Mouse (Mus musculus) embryonic facial prominence, embryonic 12.5 days (tissue): Measurements from ENCODE around the gene Stam. TPM values are rescaled to one million over a fixed set of nuclear protein-coding genes. Genes with fewer than 3 reads are reported as not detected.

Experiments
- ATAC-seq: fragments of 200-750 bp; cut with Nextera tagmentation; 2 replicates; pipeline ENCODE4 v1.8.0; 2017; ENCODE audit not compliant: insufficient number of reproducible peaks, insufficient read depth, low FRiP score, low TSS enrichment
- H3K27ac ChIP-seq: fragments of 300-500 bp; sonication (generic); 2 replicates; pipeline ENCODE4 v1.5.1; 2016; ENCODE audit warnings: mild to moderate bottlenecking
- H3K27me3 ChIP-seq: fragments of 300-500 bp; sonication (generic); 2 replicates; pipeline ENCODE4 v1.6.1; 2016; ENCODE audit warnings: mild to moderate bottlenecking, moderate library complexity
- H3K36me3 ChIP-seq: fragments of 300-500 bp; sonication (generic); 2 replicates; pipeline ENCODE4 v1.6.1; 2016; ENCODE audit warnings: mild to moderate bottlenecking
- H3K4me1 ChIP-seq: fragments of 300-500 bp; sonication (generic); 2 replicates; pipeline ENCODE4 v1.6.1; 2016
- H3K4me2 ChIP-seq: fragments of 300-500 bp; sonication (generic); replicated peaks from 2 replicates; pipeline ENCODE4 v1.6.1; 2016; ENCODE audit warnings: mild to moderate bottlenecking, moderate library complexity
- H3K4me3 ChIP-seq: fragments of 300-500 bp; sonication (generic); 2 replicates; pipeline ENCODE4 v1.5.1; 2016; ENCODE audit warnings: mild to moderate bottlenecking
- H3K9ac ChIP-seq: fragments of 300-500 bp; sonication (generic); 2 replicates; pipeline ENCODE4 v1.6.1; 2016; ENCODE audit warnings: mild to moderate bottlenecking, moderate library complexity
- H3K9me3 ChIP-seq: fragments of 300-500 bp; sonication (generic); 2 replicates; pipeline ENCODE4 v1.6.1; 2016; ENCODE audit warnings: mild to moderate bottlenecking, moderate library complexity
- WGBS: fragments of 180-500 bp; shearing (Covaris S2); methylation state at CpG from one replicate; pipeline ENCODE4 v1.1.7; 2016; 5-methylcytosine and 5-hydroxymethylcytosine counted together
- polyA plus RNA-seq: library from polyadenylated mRNA; unstranded; fragments of >200 nt; fragmentation: Nextera tagmentation; extraction: Ambion mirVana; gene quantifications from 2 replicates; pipeline ENCODE4 v1.2.1, GENCODE M21; 2016

Stam gene
- 77.4 and 78.7 TPM in 2 replicates for polyA plus RNA-seq

GRCm38 (mm10) chr2:14073362-14074220 is at the start of gene Stam:
Gene Stam (plus strand): TSS chr2:14074098.
- H3K9me3 ChIP-seq: no peaks in the 10 kb centered on the region
- ATAC-seq: peak; percentile 98
- no peaks in the 10 kb centered on the region for H3K36me3 ChIP-seq
- H3K4me2 ChIP-seq: peak within 1 kb of the TSS; percentile 54
- under 1% methylated on average over 50 of the region's 50 CpGs for WGBS
- H3K9ac ChIP-seq: peak within 1 kb of the TSS; percentile 89
- H3K27me3 ChIP-seq: no peaks in the 10 kb centered on the region
- H3K4me1 ChIP-seq: peaks cover 13% of the 10 kb centered on the region
- peak within 1 kb of the TSS; percentile 92 for H3K27ac ChIP-seq
- peak within 1 kb of the TSS; percentile 83 for H3K4me3 ChIP-seq

GRCm38 (mm10) chr2:14041249-14041648 is 32.6 kb upstream of the Stam start:
- no peaks in the 10 kb centered on the region for H3K36me3 ChIP-seq
- H3K4me1 ChIP-seq: no peaks in the 10 kb centered on the region
- no peak overlapping the region for H3K4me2 ChIP-seq
- no peak for ATAC-seq
- no peak overlapping the region for H3K27ac ChIP-seq
- 98% methylated on average over 2 of the region's 2 CpGs for WGBS
- H3K9ac ChIP-seq: no peak overlapping the region
- H3K4me3 ChIP-seq: no peak overlapping the region
- H3K27me3 ChIP-seq: no peaks in the 10 kb centered on the region
- no peaks in the 10 kb centered on the region for H3K9me3 ChIP-seq

- no peak overlapping the region for H3K4me3 ChIP-seq
- ATAC-seq: no peak
- H3K9ac ChIP-seq: no peak overlapping the region
- 74% methylated on average over 3 of the region's 3 CpGs for WGBS
- H3K27me3 ChIP-seq: no peaks in the 10 kb centered on the region
- no peak overlapping the region for H3K27ac ChIP-seq
- no peak overlapping the region for H3K4me2 ChIP-seq
- H3K36me3 ChIP-seq: no peaks in the 10 kb centered on the region
- no peaks in the 10 kb centered on the region for H3K9me3 ChIP-seq
- H3K4me1 ChIP-seq: no peaks in the 10 kb centered on the region
Measured at GRCm38 (mm10) chr2:14043011-14043410, 30.9 kb upstream of the Stam start.

- WGBS: 39% methylated on average over 9 of the region's 9 CpGs
- no peak for ATAC-seq
- Histone ChIP-seq H3K36me3 (no peaks in the 10 kb centered on the region), H3K27me3 (no peaks in the 10 kb centered on the region), H3K4me2 (no peak overlapping the region), H3K4me3 (no peak overlapping the region), H3K4me1 (no peaks in the 10 kb centered on the region), H3K9me3 (no peaks in the 10 kb centered on the region), H3K9ac (no peak overlapping the region), H3K27ac (no peak overlapping the region)
Measured at GRCm38 (mm10) chr2:14043577-14044170, 30.2 kb upstream of the Stam start.

GRCm38 (mm10) chr2:14048381-14048780 is 25.5 kb upstream of the Stam start:
- Histone ChIP-seq H3K4me2 (no peak overlapping the region), H3K9ac (no peak overlapping the region)
- no peak for ATAC-seq

GRCm38 (mm10) chr2:14048808-14049207 is 25.1 kb upstream of the Stam start:
- no peak for ATAC-seq
- 64% methylated on average over 5 of the region's 5 CpGs for WGBS

More at GRCm38 (mm10) chr2:14048381-14048780, 25.5 kb upstream of the Stam start:
- H3K4me3 ChIP-seq: no peak overlapping the region
- no peaks in the 10 kb centered on the region for H3K4me1 ChIP-seq
- H3K9me3 ChIP-seq: no peaks in the 10 kb centered on the region
- H3K36me3 ChIP-seq: no peaks in the 10 kb centered on the region
- no peaks in the 10 kb centered on the region for H3K27me3 ChIP-seq
- no peak overlapping the region for H3K27ac ChIP-seq

GRCm38 (mm10) chr2:14053618-14054017 is 20.3 kb upstream of the Stam start:
- Histone ChIP-seq H3K27me3 (no peaks in the 10 kb centered on the region), H3K4me3 (no peak overlapping the region), H3K4me1 (peaks cover 4% of the 10 kb centered on the region; the same call in 1 of the 2 replicates), H3K9ac (no peak overlapping the region), H3K27ac (no peak overlapping the region), H3K36me3 (no peaks in the 10 kb centered on the region), H3K9me3 (no peaks in the 10 kb centered on the region), H3K4me2 (no peak overlapping the region)
- ATAC-seq: no peak
- WGBS: 64% methylated on average over 3 of the region's 3 CpGs

More at GRCm38 (mm10) chr2:14048808-14049207, 25.1 kb upstream of the Stam start:
- no peak overlapping the region for H3K4me2 ChIP-seq
- H3K9ac ChIP-seq: no peak overlapping the region
- H3K27me3 ChIP-seq: no peaks in the 10 kb centered on the region
- H3K9me3 ChIP-seq: no peaks in the 10 kb centered on the region
- no peaks in the 10 kb centered on the region for H3K36me3 ChIP-seq
- no peak overlapping the region for H3K27ac ChIP-seq
- no peaks in the 10 kb centered on the region for H3K4me1 ChIP-seq
- H3K4me3 ChIP-seq: no peak overlapping the region

- 44% methylated on average over 3 of the region's 3 CpGs for WGBS
- no peak overlapping the region for H3K4me2 ChIP-seq
Measured at GRCm38 (mm10) chr2:14054163-14054562, 19.7 kb upstream of the Stam start.

GRCm38 (mm10) chr2:14054716-14055115 is 19.2 kb upstream of the Stam start:
- no peaks in the 10 kb centered on the region for H3K27me3 ChIP-seq
- H3K4me1 ChIP-seq: peaks cover 4% of the 10 kb centered on the region; the same call in 1 of the 2 replicates
- no peaks in the 10 kb centered on the region for H3K9me3 ChIP-seq
- H3K27ac ChIP-seq: peak overlapping the region; percentile 81
- H3K36me3 ChIP-seq: no peaks in the 10 kb centered on the region
- H3K9ac ChIP-seq: peak overlapping the region; percentile 68
- 2% methylated on average over 6 of the region's 6 CpGs for WGBS
- peak overlapping the region; percentile 80 for H3K4me2 ChIP-seq
- ATAC-seq: peak; percentile 38
- peak overlapping the region; percentile 72 for H3K4me3 ChIP-seq

More at GRCm38 (mm10) chr2:14054163-14054562, 19.7 kb upstream of the Stam start:
- ATAC-seq: no peak
- H3K9ac ChIP-seq: no peak overlapping the region
- H3K9me3 ChIP-seq: no peaks in the 10 kb centered on the region
- H3K36me3 ChIP-seq: no peaks in the 10 kb centered on the region
- H3K27ac ChIP-seq: no peak overlapping the region
- no peaks in the 10 kb centered on the region for H3K27me3 ChIP-seq
- peaks cover 4% of the 10 kb centered on the region; the same call in 1 of the 2 replicates for H3K4me1 ChIP-seq
- H3K4me3 ChIP-seq: no peak overlapping the region

GRCm38 (mm10) chr2:14055168-14055565 is 18.7 kb upstream of the Stam start:
- WGBS: 1% methylated on average over 54 of the region's 58 CpGs
- Histone ChIP-seq H3K27ac (peak overlapping the region; percentile 81), H3K9me3 (no peaks in the 10 kb centered on the region), H3K4me3 (peak overlapping the region; percentile 72), H3K9ac (peak overlapping the region; percentile 68), H3K4me1 (peaks cover 4% of the 10 kb centered on the region; the same call in 1 of the 2 replicates), H3K36me3 (no peaks in the 10 kb centered on the region), H3K4me2 (peak overlapping the region; percentile 80), H3K27me3 (no peaks in the 10 kb centered on the region)
- ATAC-seq: peak; percentile 95

- under 1% methylated on average over 85 of the region's 101 CpGs for WGBS
Measured at GRCm38 (mm10) chr2:14055566-14056331, 18.1 kb upstream of the Stam start, which contains the start of gene Hacd1. Gene Hacd1 (minus strand): TSS chr2:14056135.

More at GRCm38 (mm10) chr2:14055566-14056331, 18.1 kb upstream of the Stam start, which contains the start of gene Hacd1:
- H3K27ac ChIP-seq: peak within 1 kb of the TSS; percentile 81
- H3K9ac ChIP-seq: peak within 1 kb of the TSS; percentile 68
- H3K4me1 ChIP-seq: peaks cover 4% of the 10 kb centered on the region; the same call in 1 of the 2 replicates
- peak; percentile 74 for ATAC-seq
- H3K36me3 ChIP-seq: no peaks in the 10 kb centered on the region
- H3K4me2 ChIP-seq: peak within 1 kb of the TSS; percentile 80
- no peaks in the 10 kb centered on the region for H3K9me3 ChIP-seq
- H3K27me3 ChIP-seq: no peaks in the 10 kb centered on the region
- peak within 1 kb of the TSS; percentile 72 for H3K4me3 ChIP-seq
